Mouse (Mus musculus) thymus, adult 2 months (tissue): ENCODE measurements at regions not wholly inside any gene's neighbourhood (a gene's known extent, or its start where the extent isn't known, plus 50 kb on each side); places are given as distances from the start of the nearest gene placed in this dataset.

Source experiments
- CTCF ChIP-seq: fragments of 200-500 bp; IDR thresholded peaks from 2 replicates; pipeline ENCODE4 v1.5.1; 2012; ENCODE audit warnings: mild to moderate bottlenecking, control low read depth, low read length, moderate library complexity, borderline replicate concordance; ENCODE audit not compliant: control insufficient read depth, poor library complexity, insufficient read depth; ENCODE audit errors: extremely low read depth
- POLR2A ChIP-seq: fragments of 200-500 bp; IDR thresholded peaks from 2 replicates; pipeline ENCODE4 v1.6.1; 2012; ENCODE audit warnings: mild to moderate bottlenecking, low read length, control low read depth, moderate library complexity; ENCODE audit not compliant: control insufficient read depth, poor library complexity, insufficient read depth; ENCODE audit errors: extremely low read depth

DNA sequence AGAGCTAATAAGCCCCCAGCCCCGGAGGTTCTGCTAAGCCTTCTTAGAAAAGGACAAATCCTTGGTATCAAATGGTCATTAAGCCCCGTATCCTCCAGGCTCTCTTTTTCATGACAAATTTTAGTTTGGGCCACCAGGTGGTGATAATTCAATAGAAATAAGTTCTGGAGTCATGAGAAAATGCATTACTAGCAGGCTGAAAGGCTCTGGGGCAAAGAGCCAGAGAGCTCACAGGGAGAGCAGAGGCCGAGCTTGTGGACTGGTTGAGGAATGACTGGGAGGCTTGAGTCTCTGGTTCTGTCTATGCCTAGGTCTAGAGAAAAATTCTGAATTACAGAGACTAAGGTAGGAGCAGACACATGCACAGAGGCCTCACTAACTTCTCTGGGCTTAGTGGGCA, 115.5 kb upstream of the Nlrp1b start:
- no peak for TF ChIP-seq POLR2A
- TF ChIP-seq CTCF = no peak
